Mouse (Mus musculus) kidney, adult 9 months (tissue): ENCODE measurements around the gene Gm15737.

ENCODE experiments used
- DNase-seq: peaks from one replicate; pipeline ENCODE4 v3.0.0; 2022

The Gm15737 gene

GRCm38 (mm10) chr6:92876121-92876520 is 7.0 kb downstream of the Gm15737 start:
- no peak for DNase-seq

GRCm38 (mm10) chr6:92877236-92877635 is 8.1 kb downstream of the Gm15737 start:
- no peak for DNase-seq

GRCm38 (mm10) chr6:92878771-92879170 is 9.6 kb downstream of the Gm15737 start:
- DNase-seq, result no peak

- no peak for DNase-seq
Observed at GRCm38 (mm10) chr6:92879700-92880265, 10.6 kb downstream of the Gm15737 start.

- no peak for DNase-seq
Observed at GRCm38 (mm10) chr6:92882446-92882845, 13.3 kb downstream of the Gm15737 start.

- peak; percentile 72 for DNase-seq
Observed at GRCm38 (mm10) chr6:92883131-92883900, 14.2 kb downstream of the Gm15737 start.

- DNase-seq, result no peak
Observed at GRCm38 (mm10) chr6:92891535-92891934, 22.4 kb downstream of the Gm15737 start.

GRCm38 (mm10) chr6:92904037-92904436 is 34.9 kb downstream of the Gm15737 start:
- no peak for DNase-seq

- DNase-seq, result no peak
Observed at GRCm38 (mm10) chr6:92904491-92904890, 35.3 kb downstream of the Gm15737 start.

GRCm38 (mm10) chr6:92905922-92906321 is 36.8 kb downstream of the Gm15737 start:
- DNase-seq, result peak; percentile 73

- peak; percentile 20 for DNase-seq
Observed at GRCm38 (mm10) chr6:92909361-92909760, 40.2 kb downstream of the Gm15737 start.

- no peak for DNase-seq
Observed at GRCm38 (mm10) chr6:92910611-92911010, 41.5 kb downstream of the Gm15737 start.

- peak; percentile 42 for DNase-seq
Observed at GRCm38 (mm10) chr6:92920938-92921689, 52.0 kb downstream of the Gm15737 start.

- DNase-seq, result peak; percentile 90
Observed at GRCm38 (mm10) chr6:92921843-92922242, 52.7 kb downstream of the Gm15737 start.

- no peak for DNase-seq
Observed at GRCm38 (mm10) chr6:92924536-92924935, 55.4 kb downstream of the Gm15737 start.

- no peak for DNase-seq
Observed at GRCm38 (mm10) chr6:92928261-92928660, 59.1 kb downstream of the Gm15737 start.
